Mouse (Mus musculus) erythroblast, embryonic 14.5 days (primary cell): Measurements from ENCODE around the gene Cdkn1a. TPM values are rescaled to one million over a fixed set of nuclear protein-coding genes. Genes with fewer than 3 reads are reported as not detected.

ENCODE experiments used
- H3K27me3 ChIP-seq: 2 replicates; pipeline ENCODE4 v1.6.1; 2012; ENCODE audit warnings: inconsistent platforms; ENCODE audit not compliant: control insufficient read depth
- H3K36me3 ChIP-seq: 2 replicates; pipeline ENCODE4 v1.6.1; 2012; ENCODE audit warnings: mild to moderate bottlenecking, inconsistent platforms; ENCODE audit not compliant: control insufficient read depth
- H3K4me1 ChIP-seq: 2 replicates; pipeline ENCODE4 v1.6.1; 2012; ENCODE audit warnings: inconsistent platforms; ENCODE audit not compliant: control insufficient read depth
- H3K4me3 ChIP-seq: replicated peaks from 2 replicates; pipeline ENCODE3; 2012; ENCODE audit warnings: moderate library complexity, mild to moderate bottlenecking, inconsistent platforms
- H3K9me3 ChIP-seq: 2 replicates; pipeline ENCODE4 v1.6.1; 2012; ENCODE audit warnings: low read length, inconsistent platforms, mixed read lengths; ENCODE audit not compliant: control insufficient read depth
- GATA1 ChIP-seq: IDR thresholded peaks from 2 replicates; pipeline ENCODE4 v1.6.1; 2012; ENCODE audit warnings: low read length, inconsistent platforms, mixed read lengths
- TAL1 ChIP-seq: IDR thresholded peaks from 3 replicates; pipeline ENCODE4 v1.6.1; 2012; ENCODE audit warnings: low read length, inconsistent platforms, mixed read lengths
- polyA plus RNA-seq: library from polyadenylated mRNA; stranded (reverse); fragments of >175 nt; gene quantifications from 2 replicates; pipeline ENCODE4 v1.2.3, GENCODE M21; 2012

Gene Cdkn1a
- polyA plus RNA-seq, 1 experiment, result 6.4 TPM

DNA sequence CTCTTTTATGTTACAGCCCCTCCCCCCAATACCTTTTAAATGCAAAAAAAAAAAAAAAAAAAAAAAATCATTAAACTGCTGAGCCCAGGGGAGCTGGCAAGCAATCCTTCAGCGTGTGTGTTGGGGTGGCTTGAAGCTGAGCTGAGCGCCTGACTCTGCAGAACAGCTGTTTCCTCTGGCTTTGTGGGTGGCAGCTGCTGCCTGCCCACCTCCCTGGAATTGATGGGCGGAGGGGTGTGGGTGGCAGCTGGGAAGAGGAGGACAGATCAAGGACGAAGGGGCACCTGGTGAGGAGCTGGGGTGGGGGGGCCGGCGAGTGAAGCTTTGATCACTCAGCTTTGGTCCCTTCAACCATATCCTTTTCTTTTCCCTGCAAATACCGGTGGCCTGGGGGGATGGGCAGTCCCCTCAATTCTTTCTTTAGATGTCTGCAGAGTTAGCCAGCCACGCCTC lies 34.1 kb upstream of the Cdkn1a start:
- TF ChIP-seq TAL1 (no peak), GATA1 (no peak)
- no peaks in the 10 kb centered on the region for H3K9me3 ChIP-seq
- peaks cover 5% of the 10 kb centered on the region for H3K36me3 ChIP-seq
- H3K4me1 ChIP-seq, result no peaks in the 10 kb centered on the region; the same call in 1 of the 2 replicates
- no peak overlapping the region for H3K4me3 ChIP-seq
- H3K27me3 ChIP-seq, result no peaks in the 10 kb centered on the region; the same call in 1 of the 2 replicates

DNA sequence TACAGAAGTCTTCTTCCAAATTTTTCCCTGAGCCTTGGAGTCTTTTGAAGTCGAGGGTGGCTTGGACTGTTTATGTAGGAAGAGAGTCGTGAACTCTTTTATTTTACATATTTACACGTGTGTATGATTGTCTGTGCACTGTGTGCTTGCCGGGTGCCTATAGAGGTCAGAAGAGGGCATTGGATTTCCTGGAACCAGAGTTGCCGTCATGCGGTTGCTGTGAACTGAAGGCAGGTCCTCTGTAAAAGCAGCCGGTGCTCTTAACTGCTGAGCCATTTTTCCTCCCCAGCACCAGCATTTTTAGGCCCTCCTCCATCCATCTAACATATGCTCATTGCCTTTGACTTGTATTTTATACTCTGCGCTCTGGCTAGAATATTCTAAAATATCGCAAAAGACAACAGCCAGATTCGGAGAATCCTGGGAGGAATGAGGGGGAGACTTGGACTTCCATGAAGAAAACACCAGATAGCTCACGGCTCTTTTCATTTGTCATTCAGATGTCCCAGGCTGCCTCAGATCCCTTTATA lies 33.4 kb upstream of the Cdkn1a start:
- TF ChIP-seq GATA1, result no peak
- no peak for TF ChIP-seq TAL1
- no peak overlapping the region for H3K4me3 ChIP-seq
- peaks cover 3% of the 10 kb centered on the region for H3K36me3 ChIP-seq
- no peaks in the 10 kb centered on the region for H3K9me3 ChIP-seq
- no peaks in the 10 kb centered on the region; the same call in 1 of the 2 replicates for H3K4me1 ChIP-seq
- no peaks in the 10 kb centered on the region; the same call in 1 of the 2 replicates for H3K27me3 ChIP-seq

DNA sequence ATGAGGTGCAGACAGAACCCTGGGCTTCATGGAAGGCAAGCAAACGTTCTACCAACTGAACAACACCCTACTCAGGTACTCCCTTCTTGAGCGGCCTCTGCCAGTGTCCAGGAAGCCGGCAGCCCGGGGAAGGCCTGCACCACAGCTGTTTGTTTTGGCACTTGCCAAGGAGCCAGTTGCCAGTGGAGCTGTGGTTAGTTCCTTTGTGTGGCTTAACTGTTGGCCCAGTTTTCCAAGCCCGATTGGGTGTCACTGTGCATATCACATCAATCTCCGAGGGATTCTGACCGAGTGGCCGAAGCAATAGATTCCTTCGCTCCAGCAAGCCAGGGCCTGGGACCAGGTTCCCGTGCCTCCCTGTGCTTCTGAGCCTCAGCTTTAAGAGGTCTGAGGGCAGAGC lies 32.8 kb upstream of the Cdkn1a start:
- Histone ChIP-seq H3K9me3 (no peaks in the 10 kb centered on the region), H3K4me1 (no peaks in the 10 kb centered on the region; the same call in 1 of the 2 replicates), H3K27me3 (no peaks in the 10 kb centered on the region; the same call in 1 of the 2 replicates), H3K36me3 (peaks cover 3% of the 10 kb centered on the region), H3K4me3 (no peak overlapping the region)
- TF ChIP-seq GATA1 (no peak), TAL1 (no peak)

- TF ChIP-seq GATA1 (no peak), TAL1 (no peak)
- Histone ChIP-seq H3K4me1 (no peaks in the 10 kb centered on the region; the same call in 1 of the 2 replicates), H3K27me3 (no peaks in the 10 kb centered on the region; the same call in 1 of the 2 replicates), H3K9me3 (no peaks in the 10 kb centered on the region), H3K36me3 (no peaks in the 10 kb centered on the region; the same call in none of the 2 replicates), H3K4me3 (no peak overlapping the region)
These were observed 32.3 kb upstream of the Cdkn1a start for GRCm38 (mm10) chr17:29058487-29058886.

GRCm38 (mm10) chr17:29059581-29059980 lies 31.2 kb upstream of the Cdkn1a start:
- no peaks in the 10 kb centered on the region; the same call in 1 of the 2 replicates for H3K27me3 ChIP-seq
- no peaks in the 10 kb centered on the region for H3K36me3 ChIP-seq
- no peaks in the 10 kb centered on the region for H3K4me1 ChIP-seq
- no peaks in the 10 kb centered on the region for H3K9me3 ChIP-seq
- H3K4me3 ChIP-seq, result no peak overlapping the region
- TF ChIP-seq TAL1 (no peak), GATA1 (no peak)

- Histone ChIP-seq H3K27me3 (no peaks in the 10 kb centered on the region; the same call in 1 of the 2 replicates), H3K9me3 (no peaks in the 10 kb centered on the region), H3K4me3 (no peak overlapping the region), H3K36me3 (no peaks in the 10 kb centered on the region), H3K4me1 (no peaks in the 10 kb centered on the region)
- TF ChIP-seq TAL1 (no peak), GATA1 (no peak)
These were observed 29.8 kb upstream of the Cdkn1a start for GRCm38 (mm10) chr17:29060946-29061345.

- Histone ChIP-seq H3K4me3 (no peak overlapping the region), H3K27me3 (no peaks in the 10 kb centered on the region; the same call in 1 of the 2 replicates), H3K36me3 (no peaks in the 10 kb centered on the region), H3K9me3 (no peaks in the 10 kb centered on the region), H3K4me1 (no peaks in the 10 kb centered on the region)
- TF ChIP-seq GATA1 (no peak), TAL1 (no peak)
These were observed 28.4 kb upstream of the Cdkn1a start for GRCm38 (mm10) chr17:29062119-29063035.

- TF ChIP-seq GATA1 (no peak), TAL1 (no peak)
These were observed 27.4 kb upstream of the Cdkn1a start for GRCm38 (mm10) chr17:29063121-29063987.

GRCm38 (mm10) chr17:29063988-29064285 lies 26.8 kb upstream of the Cdkn1a start:
- H3K36me3 ChIP-seq, result no peaks in the 10 kb centered on the region
- no peaks in the 10 kb centered on the region for H3K9me3 ChIP-seq
- no peak overlapping the region for H3K4me3 ChIP-seq
- H3K27me3 ChIP-seq, result no peaks in the 10 kb centered on the region
- H3K4me1 ChIP-seq, result no peaks in the 10 kb centered on the region
- TF ChIP-seq TAL1 (no peak), GATA1 (no peak)

More at GRCm38 (mm10) chr17:29063121-29063987, 27.4 kb upstream of the Cdkn1a start:
- Histone ChIP-seq H3K4me3 (no peak overlapping the region), H3K36me3 (no peaks in the 10 kb centered on the region), H3K9me3 (no peaks in the 10 kb centered on the region), H3K4me1 (no peaks in the 10 kb centered on the region), H3K27me3 (no peaks in the 10 kb centered on the region)
